Mouse (Mus musculus) cerebellum, postnatal 25 days (tissue): Measurements from ENCODE around the gene Ccdc183.
A peak's percentile ranks its signal among the peaks of the same experiment; 100 is the strongest.

ENCODE experiments used
- DNase-seq, 2 experiments: peaks; one replicate each; pipeline ENCODE4 v3.0.0; 2021; ENCODE audit warnings: mixed read lengths in 2 of 2

Gene Ccdc183

DNA sequence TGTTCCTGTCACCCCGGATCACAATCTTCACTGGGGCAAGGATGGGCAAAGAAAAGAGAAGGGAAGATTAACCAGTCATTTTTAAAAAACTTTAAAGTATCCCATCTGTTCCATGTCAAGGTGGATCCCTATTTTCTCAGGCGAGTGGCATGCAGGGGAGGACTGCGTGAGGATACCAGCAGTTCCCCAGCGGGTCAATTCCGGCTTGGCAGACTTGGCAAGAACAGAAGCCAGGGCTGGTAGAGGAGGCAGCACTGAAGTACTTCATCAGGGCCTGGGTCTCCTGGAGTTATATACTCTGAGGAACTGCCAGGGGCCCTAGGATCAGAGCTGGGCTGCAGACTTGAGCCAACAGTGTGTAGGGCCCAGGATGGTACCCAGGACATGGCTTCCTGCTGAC lies 15.0 kb downstream of the Ccdc183 start:
- DNase-seq, result peak; percentile 52 to 54

DNA sequence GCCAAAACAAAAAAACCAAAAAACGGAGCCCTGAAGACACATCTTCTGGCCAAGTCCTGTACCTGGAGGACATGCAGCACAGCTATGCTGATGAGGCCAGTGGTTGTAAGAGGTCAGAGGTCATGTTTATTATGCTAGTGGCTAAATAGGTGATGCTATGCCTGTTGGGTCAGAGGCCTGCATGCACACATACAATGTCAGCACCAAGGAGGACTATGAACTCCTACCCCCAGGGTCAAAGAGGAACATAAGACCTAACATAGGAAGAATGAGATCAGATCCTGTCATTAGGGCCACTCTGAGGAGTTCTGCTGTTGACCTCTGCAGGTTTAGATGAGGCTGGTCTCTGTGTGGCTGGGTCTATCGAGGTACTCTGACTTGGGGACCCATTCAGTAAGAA lies 17.4 kb downstream of the Ccdc183 start:
- no peak for DNase-seq

- DNase-seq, result no peak
These were observed 18.7 kb downstream of the Ccdc183 start for GRCm38 (mm10) chr2:25598749-25599148.

- no peak for DNase-seq
These were observed 20.5 kb downstream of the Ccdc183 start for GRCm38 (mm10) chr2:25596765-25597510.

GRCm38 (mm10) chr2:25591863-25592262 lies 25.6 kb downstream of the Ccdc183 start:
- peak; percentile 50 to 72 for DNase-seq

GRCm38 (mm10) chr2:25588227-25588907 lies 29.1 kb downstream of the Ccdc183 start:
- no peak for DNase-seq

- DNase-seq, result peak in 1 of 2 experiments; percentile 21
These were observed 30.2 kb downstream of the Ccdc183 start for GRCm38 (mm10) chr2:25587290-25587689.

DNA sequence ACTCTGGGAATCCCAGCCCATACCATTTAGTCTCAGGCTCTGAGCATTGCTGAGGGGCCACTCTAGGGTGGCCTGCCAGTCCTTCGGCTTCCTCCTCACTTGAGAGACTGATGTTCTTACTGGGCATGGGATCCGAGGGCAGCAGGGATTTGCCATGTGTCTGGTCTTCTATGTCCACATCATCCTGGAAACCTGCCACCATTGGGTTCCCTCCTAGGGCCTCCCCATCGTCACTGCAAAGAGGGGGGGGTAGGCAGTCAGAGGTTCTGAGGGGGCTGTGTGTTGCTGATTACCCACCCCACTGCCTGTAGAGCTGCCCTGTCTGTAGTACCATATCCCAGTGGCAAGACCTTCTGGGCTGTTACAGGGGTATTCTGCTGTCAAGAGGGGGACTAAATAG lies 31.9 kb downstream of the Ccdc183 start:
- DNase-seq, result peak; percentile 30 to 48

GRCm38 (mm10) chr2:25584856-25585255 lies 32.6 kb downstream of the Ccdc183 start:
- DNase-seq, result peak; percentile 36 to 41

DNA sequence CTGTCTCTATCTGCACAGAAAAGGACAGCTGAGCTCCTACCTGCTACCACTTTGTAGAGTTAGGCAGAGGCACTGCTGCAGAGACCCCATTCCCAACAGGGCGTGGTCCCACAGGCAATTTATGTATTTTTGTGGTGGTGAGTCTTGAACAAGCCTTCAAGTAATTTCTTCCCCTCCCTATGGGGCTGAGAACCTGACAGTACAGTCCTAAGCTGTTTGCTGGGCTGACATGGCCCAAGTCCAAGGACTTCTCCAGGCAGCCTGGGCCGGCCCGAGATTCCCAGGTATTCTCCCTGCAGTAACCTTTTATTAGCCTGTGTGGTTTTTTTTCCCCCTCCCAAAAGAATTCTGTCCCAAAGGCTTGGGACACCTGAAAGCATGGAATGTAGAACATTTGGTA lies 33.3 kb downstream of the Ccdc183 start:
- DNase-seq, result peak; percentile 60 to 74

- peak; percentile 37 to 48 for DNase-seq
These were observed 33.9 kb downstream of the Ccdc183 start for GRCm38 (mm10) chr2:25583571-25583970.

DNA sequence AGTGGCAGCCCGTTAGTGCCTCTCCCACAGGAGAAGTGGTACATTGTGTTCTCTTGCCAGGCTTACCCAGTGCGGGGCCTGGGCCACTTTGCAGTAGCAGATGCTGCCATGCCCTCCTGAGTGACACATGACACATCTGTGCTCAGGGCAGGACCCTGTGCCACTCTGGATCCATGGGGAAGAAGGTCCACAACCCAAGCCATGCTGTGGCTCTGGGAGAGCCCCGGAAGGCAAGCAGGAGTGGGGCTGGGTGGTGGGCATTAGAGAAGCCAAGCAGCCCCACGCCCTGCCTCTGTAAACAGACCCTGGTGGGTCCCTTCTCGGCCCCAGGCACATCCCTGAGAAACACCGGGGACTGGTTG lies 34.4 kb downstream of the Ccdc183 start:
- DNase-seq, result peak; percentile 53

DNA sequence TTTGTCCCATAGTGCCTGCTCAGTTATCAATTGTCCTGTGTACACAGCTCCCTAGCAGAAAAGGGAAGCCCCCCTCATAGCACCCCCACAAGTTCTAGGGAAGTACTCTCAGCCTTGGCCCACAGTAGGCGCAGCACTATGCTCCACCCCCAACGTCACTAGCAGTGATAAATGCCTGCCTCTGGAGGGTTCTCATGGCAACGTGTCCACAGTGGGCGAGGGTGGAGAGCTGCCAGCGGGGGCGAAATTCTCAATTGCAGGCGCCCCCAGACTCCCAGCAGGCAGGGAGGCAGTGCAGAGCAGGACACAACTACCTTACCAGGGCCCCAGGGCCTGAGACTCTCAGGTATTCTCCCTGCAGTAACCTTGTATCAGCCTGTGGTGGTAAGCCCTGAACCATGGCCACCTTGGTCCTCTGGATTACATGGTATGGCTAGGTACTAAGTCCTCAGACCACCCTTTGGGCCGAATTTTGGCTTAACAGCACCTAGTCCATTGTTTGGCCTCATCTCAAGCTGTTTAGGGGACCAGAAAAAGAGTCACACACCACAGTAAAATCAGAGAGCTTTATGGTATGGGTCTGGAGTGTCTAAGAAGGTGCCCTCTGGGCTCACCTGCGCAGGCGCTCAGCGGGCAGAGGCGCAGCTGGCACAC lies 34.9 kb downstream of the Ccdc183 start:
- DNase-seq, result peak; percentile 62 to 68

- peak; percentile 92 for DNase-seq
These were observed 35.6 kb downstream of the Ccdc183 start for GRCm38 (mm10) chr2:25581901-25582301.

GRCm38 (mm10) chr2:25581294-25581864 lies 36.1 kb downstream of the Ccdc183 start, which contains the start of gene Ajm1:
Gene Ajm1 (minus strand): TSS chr2:25581757.
- DNase-seq, result peak; percentile 85 to 87

GRCm38 (mm10) chr2:25580621-25581101 lies 36.8 kb downstream of the Ccdc183 start:
- peak; percentile 64 to 65 for DNase-seq

DNA sequence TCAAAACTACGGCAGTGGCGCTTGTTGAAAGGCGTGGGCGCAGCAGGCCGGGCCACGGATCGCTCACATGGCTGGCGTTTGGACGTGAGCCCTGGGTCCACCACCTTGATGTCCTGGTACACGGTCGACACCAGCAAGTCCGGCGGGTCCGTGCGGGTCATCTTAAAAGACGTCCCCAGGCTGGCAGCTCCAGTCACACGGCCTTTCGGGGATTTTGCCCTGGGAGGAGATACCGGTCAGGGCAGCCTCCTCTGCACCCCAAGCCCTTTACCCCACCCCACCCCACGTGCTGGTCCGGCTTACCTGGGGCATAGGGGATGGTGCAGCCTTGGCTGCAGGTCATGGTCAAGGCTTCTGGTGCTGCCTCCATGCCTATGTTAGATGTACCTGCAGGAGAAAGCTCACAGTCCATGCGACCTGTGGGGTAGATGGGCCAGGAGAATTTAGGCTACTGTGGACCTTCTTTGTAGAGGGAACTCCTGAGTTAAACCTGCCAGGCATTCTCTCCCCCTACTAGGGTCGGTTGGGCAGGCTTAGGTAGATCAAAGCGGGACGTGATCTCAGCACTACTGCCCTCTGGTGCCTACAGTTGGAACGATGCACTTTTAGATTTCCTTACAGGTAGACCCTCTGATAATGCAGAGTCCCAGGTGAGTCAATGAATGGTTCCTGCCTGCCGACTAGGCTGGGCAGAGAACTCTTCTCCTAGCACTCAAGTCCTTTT lies 37.6 kb downstream of the Ccdc183 start:
- peak; percentile 83 to 89 for DNase-seq

DNA sequence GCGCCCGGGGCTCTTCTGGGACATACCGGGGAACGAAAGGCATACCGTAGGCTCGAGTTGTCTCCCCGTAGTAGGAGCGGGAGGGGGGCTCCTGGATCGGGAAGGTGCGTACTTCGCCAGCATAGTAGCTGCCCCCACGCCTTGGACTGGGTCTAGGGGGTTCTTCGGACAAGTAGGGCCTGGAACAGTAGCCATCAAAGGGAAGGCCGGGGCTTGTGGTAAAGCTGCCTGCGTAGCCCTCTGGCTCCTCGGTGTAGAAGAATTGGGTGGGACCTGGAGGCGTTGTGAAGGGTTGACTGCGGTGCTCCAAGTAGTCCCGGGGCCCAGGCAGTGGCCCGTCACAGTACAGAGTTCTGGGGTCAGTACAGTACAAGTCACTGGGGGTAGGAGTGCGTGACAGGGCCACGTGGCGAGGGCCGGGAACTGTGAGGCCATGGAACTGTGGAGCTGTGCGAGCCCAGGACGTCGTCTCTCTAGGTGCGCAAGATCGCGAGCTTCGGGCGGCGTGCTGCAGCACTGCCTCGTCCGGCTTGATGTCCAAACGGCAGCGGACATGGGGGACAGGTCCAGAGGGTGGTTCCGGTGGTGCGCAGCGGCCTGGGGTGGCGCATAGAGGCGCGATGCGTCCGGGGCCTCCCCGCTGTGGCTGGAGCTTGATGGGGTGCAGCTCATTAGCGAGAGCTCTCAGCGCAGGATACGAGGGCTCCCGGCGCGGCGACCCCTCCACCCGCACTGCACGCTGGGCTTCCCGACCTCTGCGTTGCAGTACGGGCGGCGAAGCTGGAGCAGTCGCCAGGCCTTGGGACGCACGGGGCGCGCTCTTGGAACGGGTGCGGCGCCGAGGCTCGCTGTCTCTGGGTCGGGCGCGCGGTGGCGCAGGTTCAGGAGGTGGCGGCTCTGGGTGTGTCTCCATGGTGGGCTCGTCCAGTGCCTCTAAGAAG lies 38.4 kb downstream of the Ccdc183 start:
- DNase-seq, result peak; percentile 74 to 79

DNA sequence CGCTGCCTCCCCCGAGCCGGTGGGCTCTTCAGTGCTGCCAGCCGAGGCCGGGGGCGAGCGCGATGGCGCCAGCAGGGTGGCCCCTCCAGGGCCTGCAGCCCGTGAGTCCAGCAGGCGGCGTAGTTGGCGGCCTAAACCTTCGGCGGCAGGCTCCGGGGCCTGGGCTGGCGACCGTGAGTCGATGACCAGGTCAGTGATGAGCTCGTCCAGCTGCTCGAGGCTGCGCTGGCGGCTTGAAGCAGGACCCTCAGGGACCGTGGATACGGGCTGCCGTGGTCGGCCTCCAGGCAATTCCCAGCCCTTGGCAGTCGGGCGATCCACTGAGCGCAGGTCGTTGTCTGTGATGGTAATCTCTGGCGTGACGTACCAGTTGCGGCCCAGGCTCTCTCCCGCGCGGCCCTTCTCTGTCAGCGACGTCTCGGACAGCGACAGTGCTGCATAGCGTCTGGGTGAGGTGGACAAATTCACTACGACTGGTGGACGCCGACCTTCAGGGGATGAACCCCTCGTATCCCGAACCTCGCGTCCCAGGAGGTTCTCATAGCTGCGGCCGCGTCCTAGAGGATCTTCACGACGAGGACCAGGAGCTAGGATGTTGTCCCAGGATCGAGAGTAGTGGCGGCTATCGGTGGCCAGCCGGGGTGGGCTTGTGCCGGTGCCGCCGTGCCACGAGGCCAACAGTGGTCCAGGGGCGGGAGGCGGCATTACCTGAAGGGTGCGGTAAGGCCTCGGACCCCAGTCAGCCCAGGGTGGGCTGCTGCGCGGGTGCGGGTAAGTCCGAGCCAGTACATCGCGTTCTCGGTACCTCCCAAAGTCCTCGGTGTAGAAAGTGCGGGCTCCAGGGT lies 39.3 kb downstream of the Ccdc183 start:
- peak; percentile 69 to 73 for DNase-seq
